Mouse (Mus musculus) CD8-positive naive resting alpha-beta T cell, adult 57 days (primary cell): ENCODE measurements around the gene Fanca. TPM values are rescaled to one million over a fixed set of nuclear protein-coding genes. Genes with fewer than 3 reads are reported as not detected.

Experiments used
- total RNA-seq: library from RNA; stranded (reverse); gene quantifications from one replicate; pipeline ENCODE4 v1.2.4, GENCODE M21; 2023

Fanca gene
- total RNA-seq: 10.0 TPM

GRCm38 (mm10) chr8:123318467-123318911 is at the start of gene Fanca:
Fanca (minus strand) TSS chr8:123318576.

GRCm38 (mm10) chr8:123332262-123333090 is 14.1 kb upstream of the Fanca start, which contains the start of gene Spire2:
Spire2 (plus strand) TSS chr8:123332713.

GRCm38 (mm10) chr8:123254099-123254885 is 64.1 kb downstream of the Fanca start, which contains the start of the genes Zfp276 and Vps9d1:
Zfp276 (plus strand) TSS chr8:123254195.
Vps9d1 (minus strand) TSS chr8:123254348.

GRCm38 (mm10) chr8:123235520-123236497 is 82.6 kb downstream of the Fanca start, which contains the start of gene Spata2l:
Spata2l (minus strand) TSS chr8:123236233.

GRCm38 (mm10) chr8:123224278-123225266 is 93.8 kb downstream of the Fanca start, which contains the start of gene Cdk10:
Cdk10 (plus strand) TSS chr8:123224842.

Other genes starting within 250 kb of the Fanca start
- 2,033 TPM for gene Rpl13, start 216.2 kb downstream of the Fanca start, total RNA-seq
- 0.58 TPM for gene Cpne7, start 201.2 kb downstream of the Fanca start, total RNA-seq
- not detected for gene Sult5a1, start 160.3 kb downstream of the Fanca start, total RNA-seq
- gene Dpep1, start 132.3 kb downstream of the Fanca start, total RNA-seq: not detected
- 62.4 TPM for gene Chmp1a, start 105.8 kb downstream of the Fanca start, total RNA-seq
- gene Spata33, start 105.7 kb downstream of the Fanca start, total RNA-seq: 0.28 TPM
- 59.2 TPM for gene Cdk10, start 93.7 kb downstream of the Fanca start, total RNA-seq
- 8.7 TPM for gene Spata2l, start 82.3 kb downstream of the Fanca start, total RNA-seq
- 29.9 TPM for gene Zfp276, start 64.4 kb downstream of the Fanca start, total RNA-seq
- 38.6 TPM for gene Vps9d1, start 64.2 kb downstream of the Fanca start, total RNA-seq
- gene Spire2, start 14.1 kb upstream of the Fanca start, total RNA-seq: not detected
- gene Tcf25, start 55.2 kb upstream of the Fanca start, total RNA-seq: 206 TPM
- 0.18 TPM for gene Mc1r, start 88.5 kb upstream of the Fanca start, total RNA-seq
- gene Tubb3, start 92.8 kb upstream of the Fanca start, total RNA-seq: 2.0 TPM
- 13.2 TPM for gene Def8, start 105.0 kb upstream of the Fanca start, total RNA-seq
- 39.7 TPM for gene Afg3l1, start 159.3 kb upstream of the Fanca start, total RNA-seq
- gene Dbndd1, start 196.9 kb upstream of the Fanca start, total RNA-seq: not detected
- gene Gas8, start 200.3 kb upstream of the Fanca start, total RNA-seq: 2.8 TPM